Mouse (Mus musculus) heart, embryonic 13.5 days (tissue): ENCODE measurements around the gene Vegfa. TPM values are rescaled to one million over a fixed set of nuclear protein-coding genes. Genes with fewer than 3 reads are reported as not detected.
"Not testable (repeated sequence)": the region's sequence is repeated elsewhere in the genome, so short reads cannot be mapped to it uniquely, and the experiment has no call there.

ENCODE experiments used
- ATAC-seq: fragments of 200-750 bp; cut with Nextera tagmentation; 2 replicates; pipeline ENCODE4 v1.8.0; 2017; ENCODE audit warnings: moderate TSS enrichment; ENCODE audit not compliant: insufficient number of reproducible peaks, low FRiP score, low TSS enrichment; ENCODE audit errors: extremely low read depth
- H3K27ac ChIP-seq: fragments of 300-500 bp; sonication (generic); replicated peaks from 2 replicates; pipeline ENCODE4 v1.5.1; 2015; ENCODE audit warnings: moderate library complexity, mild to moderate bottlenecking, inconsistent platforms
- H3K27me3 ChIP-seq: fragments of 300-500 bp; sonication (generic); replicated peaks from 2 replicates; pipeline ENCODE4 v1.6.1; 2015; ENCODE audit warnings: mild to moderate bottlenecking, inconsistent platforms
- H3K36me3 ChIP-seq: fragments of 300-500 bp; sonication (generic); 2 replicates; pipeline ENCODE4 v1.6.1; 2015; ENCODE audit warnings: mild to moderate bottlenecking, inconsistent platforms
- H3K4me1 ChIP-seq: fragments of 300-500 bp; sonication (generic); 2 replicates; pipeline ENCODE4 v1.6.1; 2015; ENCODE audit warnings: inconsistent platforms
- H3K4me2 ChIP-seq: fragments of 300-500 bp; sonication (generic); 2 replicates; pipeline ENCODE4 v1.6.1; 2015; ENCODE audit warnings: inconsistent platforms, mild to moderate bottlenecking, moderate library complexity
- H3K4me3 ChIP-seq: fragments of 300-500 bp; sonication (generic); 2 replicates; pipeline ENCODE4 v1.5.1; 2015; ENCODE audit warnings: moderate library complexity, mild to moderate bottlenecking, inconsistent platforms
- H3K9ac ChIP-seq: fragments of 300-500 bp; sonication (generic); 2 replicates; pipeline ENCODE4 v1.6.1; 2015; ENCODE audit warnings: inconsistent platforms, mild to moderate bottlenecking, moderate library complexity
- H3K9me3 ChIP-seq: fragments of 300-500 bp; sonication (generic); 2 replicates; pipeline ENCODE4 v1.6.1; 2016; ENCODE audit warnings: inconsistent platforms
- WGBS: fragments of 180-500 bp; shearing (Covaris S2); methylation state at CpG from one replicate; pipeline ENCODE4 v1.1.7; 2015; ENCODE audit warnings: mixed read lengths; 5-methylcytosine and 5-hydroxymethylcytosine counted together
- polyA plus RNA-seq: library from polyadenylated mRNA; unstranded; fragments of >200 nt; fragmentation: Nextera tagmentation; extraction: Ambion mirVana; gene quantifications from 2 replicates; pipeline ENCODE4 v1.2.1, GENCODE M21; 2015

The Vegfa gene
- polyA plus RNA-seq, 1 experiment from 2014 or later = 5.4 TPM

DNA sequence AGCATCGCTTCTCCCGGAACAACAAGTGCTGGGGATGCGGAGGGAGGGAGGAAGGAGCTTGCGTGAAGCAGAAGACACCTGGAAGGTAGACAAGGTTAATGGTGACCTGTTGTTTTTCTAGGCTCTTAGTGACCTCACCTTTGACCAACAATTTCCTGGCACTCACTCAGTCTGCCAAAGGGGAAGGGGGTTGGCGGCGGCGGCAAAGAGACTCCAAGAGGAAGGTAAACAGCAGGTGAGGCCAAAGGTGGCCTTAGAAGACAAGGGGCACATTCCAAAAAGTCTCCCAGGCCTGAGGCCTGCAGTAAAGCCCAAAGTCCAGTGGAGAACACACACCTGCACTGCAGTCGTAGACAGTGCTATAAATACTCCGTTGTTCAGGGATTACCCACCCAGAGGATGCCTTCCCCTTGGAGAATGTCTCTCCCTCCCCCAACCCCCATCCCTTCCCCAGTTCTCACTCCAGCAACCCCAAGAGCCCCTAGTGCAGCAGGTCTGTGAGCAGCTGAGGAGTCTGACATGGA, 35.2 kb downstream of the Vegfa start:
- Histone ChIP-seq H3K9ac (no peak overlapping the region; the same call in 1 of the 2 replicates), H3K27ac (no peak overlapping the region), H3K4me3 (no peak overlapping the region), H3K9me3 (no peaks in the 10 kb centered on the region), H3K4me1 (peaks cover 7% of the 10 kb centered on the region; the same call in 1 of the 2 replicates), H3K4me2 (no peak overlapping the region), H3K27me3 (no peaks in the 10 kb centered on the region), H3K36me3 (no peaks in the 10 kb centered on the region)
- WGBS = 75% methylated on average over 9 of the region's 9 CpGs
- no peak for ATAC-seq

DNA sequence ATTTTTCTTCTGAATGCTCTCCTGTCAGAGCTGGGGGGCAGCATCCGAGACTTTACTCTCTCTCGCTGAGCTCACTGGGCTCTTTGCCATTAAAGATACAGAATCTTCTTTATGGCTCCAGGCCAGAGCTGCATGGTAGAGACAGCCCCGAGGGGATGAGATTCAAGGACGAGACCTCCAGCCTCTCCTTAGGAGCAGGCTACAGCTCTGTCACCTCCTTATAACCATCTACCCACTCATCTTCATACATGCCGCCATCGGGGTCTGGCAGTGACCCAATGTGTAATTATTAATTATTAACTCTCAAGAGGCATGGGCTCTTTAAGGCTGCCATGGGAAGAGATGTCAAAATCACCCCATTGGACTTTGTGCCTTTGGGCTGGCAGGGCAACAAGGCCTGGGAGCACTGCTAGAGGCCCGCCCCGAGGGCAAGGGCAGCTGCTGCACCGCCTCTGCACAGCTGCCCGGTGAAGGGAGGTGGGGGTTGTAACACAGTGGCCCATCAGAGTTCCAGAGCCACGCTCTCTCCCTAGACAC, 37.8 kb downstream of the Vegfa start:
- H3K27me3 ChIP-seq = no peaks in the 10 kb centered on the region
- no peak overlapping the region for H3K4me2 ChIP-seq
- no peak overlapping the region for H3K27ac ChIP-seq
- H3K4me1 ChIP-seq = peaks cover 7% of the 10 kb centered on the region; the same call in 1 of the 2 replicates
- no peaks in the 10 kb centered on the region for H3K36me3 ChIP-seq
- 59% methylated on average over 11 of the region's 11 CpGs for WGBS
- no peak overlapping the region for H3K9ac ChIP-seq
- no peaks in the 10 kb centered on the region for H3K9me3 ChIP-seq
- no peak for ATAC-seq
- H3K4me3 ChIP-seq = no peak overlapping the region

DNA sequence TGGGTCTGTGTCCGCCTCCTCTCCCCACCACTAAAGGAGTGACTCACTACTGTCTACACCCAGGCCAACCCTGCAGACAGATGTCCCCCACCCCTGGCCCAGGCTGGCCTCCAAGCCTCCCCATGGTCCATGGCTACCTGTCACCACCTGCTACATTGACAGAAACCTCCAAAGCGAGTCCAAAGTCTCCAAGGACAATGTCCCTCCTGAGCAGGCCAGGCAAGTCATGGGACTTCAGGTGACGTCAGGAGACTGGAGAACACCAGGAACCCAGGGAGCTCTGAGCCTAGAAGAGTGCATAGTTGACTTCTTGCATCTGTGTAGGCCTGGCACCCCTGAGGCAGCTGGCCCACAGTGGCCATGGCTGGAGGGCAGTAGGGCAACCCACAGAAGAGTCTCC, 45.3 kb downstream of the Vegfa start:
- Histone ChIP-seq H3K4me1 (no peaks in the 10 kb centered on the region), H3K4me3 (no peak overlapping the region), H3K9ac (no peak overlapping the region), H3K27ac (no peak overlapping the region), H3K9me3 (no peaks in the 10 kb centered on the region), H3K4me2 (no peak overlapping the region), H3K36me3 (no peaks in the 10 kb centered on the region), H3K27me3 (0 out of 2 replicates have a peak, but pooled peaks cover 6% of the 10 kb centered on the region)
- 79% methylated on average over 3 of the region's 3 CpGs for WGBS
- ATAC-seq = no peak

DNA sequence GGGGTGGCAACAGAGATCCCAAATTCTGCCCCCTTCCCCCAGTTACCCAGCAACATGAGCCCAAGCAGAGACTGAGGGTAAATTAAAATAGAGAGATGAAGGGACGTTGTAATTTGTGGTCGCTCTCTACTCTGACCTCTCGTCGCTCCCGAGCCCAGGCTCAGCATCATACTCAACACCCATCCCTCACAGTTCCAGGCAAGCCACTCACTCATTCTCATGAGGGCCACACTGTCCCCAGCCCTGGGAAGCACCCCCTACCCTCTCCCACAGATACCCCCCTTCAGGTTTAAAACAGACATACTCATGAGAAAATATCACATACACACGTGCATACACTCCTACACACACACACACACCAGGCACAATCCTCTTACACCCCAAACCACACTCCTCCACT, 45.8 kb downstream of the Vegfa start:
- Histone ChIP-seq H3K36me3 (no peaks in the 10 kb centered on the region), H3K9me3 (no peaks in the 10 kb centered on the region), H3K4me3 (no peak overlapping the region), H3K9ac (no peak overlapping the region), H3K27me3 (0 out of 2 replicates have a peak, but pooled peaks cover 6% of the 10 kb centered on the region), H3K4me1 (no peaks in the 10 kb centered on the region), H3K27ac (no peak overlapping the region), H3K4me2 (no peak overlapping the region)
- no peak for ATAC-seq
- WGBS = 77% methylated on average over 6 of the region's 6 CpGs

DNA sequence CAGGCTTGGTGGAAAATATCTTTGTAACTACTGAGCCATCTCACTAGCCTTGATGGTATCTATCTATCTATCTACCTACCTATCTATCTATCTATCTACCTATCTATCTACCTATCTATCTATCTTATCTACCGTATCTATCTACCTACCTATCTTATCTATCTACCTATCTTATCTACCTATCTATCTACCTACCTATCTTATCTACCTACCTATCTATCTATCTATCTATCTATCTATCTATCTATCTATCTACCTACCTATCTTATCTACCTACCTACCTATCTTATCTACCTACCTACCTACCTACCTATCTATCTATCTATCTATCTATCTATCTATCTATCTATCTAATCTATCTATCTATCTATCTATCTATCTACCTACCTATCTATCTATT, 49.0 kb downstream of the Vegfa start:
- H3K9ac ChIP-seq, ATAC-seq, H3K27ac ChIP-seq, H3K4me2 ChIP-seq, H3K4me1 ChIP-seq, H3K27me3 ChIP-seq, H3K4me3 ChIP-seq, H3K9me3 ChIP-seq, H3K36me3 ChIP-seq: not testable (repeated sequence)
- WGBS = 73% methylated on average over 1 of the region's 1 CpGs

DNA sequence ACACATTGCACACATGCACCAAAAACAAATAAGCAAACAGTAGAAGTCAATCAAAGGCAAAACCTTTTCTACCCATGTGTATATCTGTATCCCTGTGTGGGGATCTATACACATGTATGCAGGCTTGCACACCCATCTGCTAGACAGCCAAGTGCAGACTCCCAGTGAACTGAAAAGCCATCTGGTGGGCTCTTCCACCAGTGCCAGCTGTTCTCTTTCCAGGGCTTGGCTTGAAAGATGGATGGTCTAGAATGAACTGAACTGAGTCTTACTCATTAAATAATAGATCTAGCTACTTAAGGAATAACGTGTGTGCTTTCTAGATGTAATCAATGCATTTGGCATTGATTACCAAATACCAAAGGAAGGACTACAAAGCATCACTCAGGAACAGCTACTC, 50.3 kb downstream of the Vegfa start:
- H3K9ac ChIP-seq = no peak overlapping the region
- no peak overlapping the region for H3K27ac ChIP-seq
- no peak overlapping the region for H3K4me3 ChIP-seq
- H3K36me3 ChIP-seq = no peaks in the 10 kb centered on the region
- H3K4me1 ChIP-seq = peaks cover 6% of the 10 kb centered on the region; the same call in 1 of the 2 replicates
- no peak overlapping the region for H3K4me2 ChIP-seq
- no peak for ATAC-seq
- H3K27me3 ChIP-seq = no peaks in the 10 kb centered on the region
- 71% methylated on average over 1 of the region's 1 CpGs for WGBS
- no peaks in the 10 kb centered on the region for H3K9me3 ChIP-seq

DNA sequence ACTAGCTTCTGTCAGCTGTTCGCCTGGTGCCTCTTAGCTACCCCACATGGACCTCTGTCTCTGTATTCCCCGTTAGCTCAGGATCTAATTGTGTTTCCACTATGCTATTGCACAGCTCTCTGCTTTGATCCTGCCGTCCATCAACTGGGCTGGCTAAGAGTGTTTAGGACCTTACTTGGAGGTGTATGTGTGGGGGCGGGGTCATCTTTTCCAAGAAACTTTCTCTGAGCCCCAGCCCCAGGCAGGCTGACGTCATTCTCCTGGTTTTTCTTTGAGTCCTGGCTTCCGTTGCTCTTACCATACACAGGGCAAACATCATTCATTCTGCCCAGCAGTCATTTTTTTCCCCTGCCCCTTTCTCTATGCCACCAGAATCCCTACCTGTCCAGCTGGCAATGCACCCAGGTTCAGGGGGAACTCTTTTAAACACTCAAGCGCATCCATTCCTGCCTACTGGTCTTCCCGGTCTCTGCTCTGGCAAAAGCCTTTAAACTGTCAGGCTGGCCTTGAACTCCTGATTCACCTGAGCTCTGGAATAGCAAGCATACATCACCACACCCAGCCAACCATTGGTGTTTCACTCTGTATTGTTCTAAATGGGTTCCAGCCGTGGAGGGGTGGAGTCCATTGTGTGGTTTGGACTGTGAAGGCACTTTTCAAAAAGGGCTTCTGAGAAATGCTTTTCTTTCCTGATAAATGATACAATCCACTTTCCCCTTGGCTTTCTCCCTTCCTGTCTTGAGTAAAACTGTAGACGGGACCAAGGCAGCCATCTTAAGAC, 53.0 kb downstream of the Vegfa start:
- no peak overlapping the region for H3K4me3 ChIP-seq
- peaks cover 11% of the 10 kb centered on the region; the same call in 1 of the 2 replicates for H3K4me1 ChIP-seq
- no peak overlapping the region for H3K4me2 ChIP-seq
- WGBS = 56% methylated on average over 10 of the region's 10 CpGs
- H3K9me3 ChIP-seq = no peaks in the 10 kb centered on the region
- no peak overlapping the region for H3K27ac ChIP-seq
- no peak for ATAC-seq
- H3K36me3 ChIP-seq = no peaks in the 10 kb centered on the region
- no peak overlapping the region for H3K9ac ChIP-seq
- 0 out of 2 replicates have a peak, but pooled peaks cover 3% of the 10 kb centered on the region for H3K27me3 ChIP-seq

DNA sequence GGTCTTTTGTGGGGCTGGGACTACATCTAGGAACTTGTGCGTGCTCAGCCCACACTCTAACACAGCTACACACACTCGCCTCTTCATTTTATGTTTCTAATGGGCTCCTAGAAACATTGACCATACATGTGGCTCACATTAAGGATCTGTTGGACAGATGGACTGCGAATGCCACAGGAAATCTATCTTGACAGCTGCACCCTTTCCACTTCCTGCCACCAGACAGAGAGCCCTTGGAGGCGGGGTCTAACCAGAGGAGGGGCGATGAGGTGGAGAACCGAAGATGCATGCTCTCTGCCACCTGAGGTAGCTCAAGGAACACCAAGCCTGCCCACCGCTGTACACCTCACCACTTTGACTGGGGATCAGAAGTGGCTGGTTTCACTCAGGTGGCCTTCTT, 57.7 kb downstream of the Vegfa start:
- Histone ChIP-seq H3K9me3 (no peaks in the 10 kb centered on the region), H3K4me3 (no peak overlapping the region), H3K4me2 (no peak overlapping the region), H3K9ac (no peak overlapping the region), H3K36me3 (no peaks in the 10 kb centered on the region), H3K27me3 (0 out of 2 replicates have a peak, but pooled peaks cover 3% of the 10 kb centered on the region), H3K27ac (no peak overlapping the region), H3K4me1 (peaks cover 25% of the 10 kb centered on the region)
- no peak for ATAC-seq
- 53% methylated on average over 7 of the region's 7 CpGs for WGBS

DNA sequence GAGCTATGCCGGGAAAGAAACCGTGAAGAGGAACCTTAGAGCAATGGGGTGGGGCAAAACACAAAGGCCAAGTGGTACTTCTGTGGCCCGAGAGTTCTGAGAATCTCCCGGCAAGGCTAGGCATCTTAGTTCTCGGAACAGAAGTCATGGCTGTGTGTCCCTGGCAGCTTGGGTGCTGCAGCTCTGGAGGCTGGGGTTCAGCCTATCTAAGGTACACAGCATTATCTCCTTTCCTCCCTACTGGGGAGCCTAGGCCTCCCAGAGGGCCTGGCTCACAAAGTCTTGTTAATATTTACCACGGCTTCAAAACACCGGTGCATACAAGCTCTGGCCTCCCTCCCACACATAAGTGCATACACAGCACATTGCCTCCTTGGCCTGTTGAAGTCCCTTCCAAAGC, 59.0 kb downstream of the Vegfa start:
- H3K36me3 ChIP-seq = no peaks in the 10 kb centered on the region
- H3K27me3 ChIP-seq = 0 out of 2 replicates have a peak, but pooled peaks cover 3% of the 10 kb centered on the region
- no peak for ATAC-seq
- no peak overlapping the region for H3K4me2 ChIP-seq
- H3K9ac ChIP-seq = no peak overlapping the region
- no peaks in the 10 kb centered on the region for H3K9me3 ChIP-seq
- peaks cover 19% of the 10 kb centered on the region for H3K4me1 ChIP-seq
- H3K27ac ChIP-seq = no peak overlapping the region
- H3K4me3 ChIP-seq = no peak overlapping the region
- 67% methylated on average over 7 of the region's 7 CpGs for WGBS

DNA sequence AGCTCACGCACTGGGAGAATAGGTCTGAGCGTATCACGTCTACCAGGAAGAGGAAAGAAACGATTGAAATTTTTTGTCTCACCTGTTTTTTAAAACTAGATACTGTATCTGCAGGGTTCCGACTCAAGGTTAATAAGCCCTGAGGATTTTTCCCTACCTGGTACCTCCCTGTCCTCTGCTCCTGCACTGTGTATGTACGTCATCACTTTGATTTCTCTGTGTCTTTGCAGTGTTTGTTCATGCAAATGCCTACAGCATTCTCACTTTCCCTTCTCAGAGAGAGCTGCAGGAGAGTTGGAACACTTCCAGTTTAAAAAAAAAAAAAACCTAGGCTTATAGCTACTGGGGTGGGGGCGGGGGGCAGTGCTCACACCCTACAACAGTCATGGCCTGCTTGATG, 59.8 kb downstream of the Vegfa start:
- H3K4me1 ChIP-seq = peaks cover 19% of the 10 kb centered on the region
- 77% methylated on average over 7 of the region's 7 CpGs for WGBS
- no peak overlapping the region for H3K27ac ChIP-seq

DNA sequence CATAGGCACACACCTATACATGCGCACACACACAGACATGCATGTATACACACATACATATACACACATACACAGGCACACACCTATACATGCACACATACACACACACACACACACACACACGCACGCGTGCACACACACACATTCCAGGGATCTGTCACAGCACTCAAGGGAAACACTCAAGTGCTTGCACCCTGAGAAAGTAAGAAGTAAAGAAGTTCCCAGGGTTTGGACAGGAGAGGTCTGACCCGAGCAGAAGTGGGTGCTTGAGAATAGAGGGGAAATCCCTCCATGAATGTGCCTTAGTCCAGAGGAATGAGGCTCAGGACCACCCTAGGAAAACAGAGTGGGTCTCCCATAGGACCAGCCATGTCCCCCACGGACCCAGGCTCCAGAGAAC, 60.4 kb downstream of the Vegfa start:
- ATAC-seq = no peak
- Histone ChIP-seq H3K36me3 (no peaks in the 10 kb centered on the region), H3K9ac (no peak overlapping the region), H3K27me3 (0 out of 2 replicates have a peak, but pooled peaks cover 4% of the 10 kb centered on the region), H3K4me2 (no peak overlapping the region), H3K4me3 (no peak overlapping the region), H3K9me3 (no peaks in the 10 kb centered on the region), H3K4me1 (peaks cover 19% of the 10 kb centered on the region), H3K27ac (no peak overlapping the region)
- WGBS = 82% methylated on average over 6 of the region's 6 CpGs

More for the DNA sequence above, 59.8 kb downstream of the Vegfa start:
- Histone ChIP-seq H3K36me3 (no peaks in the 10 kb centered on the region), H3K9ac (no peak overlapping the region), H3K4me2 (no peak overlapping the region), H3K27me3 (0 out of 2 replicates have a peak, but pooled peaks cover 3% of the 10 kb centered on the region), H3K9me3 (no peaks in the 10 kb centered on the region), H3K4me3 (no peak overlapping the region)
- ATAC-seq = no peak
